Comparison of ENCODE assay signal across 7 mouse cellular contexts in genomic region chr1:134454904-134455824, GRCm38 (mm10). TPM values are rescaled to one million over a fixed set of nuclear protein-coding genes. Genes with fewer than 3 reads are reported as not detected.
DNase-seq lines count a peak whose midpoint lies in the region; ATAC-seq lines count a peak whose summit lies in the region.

Gene Klhl12 (plus strand): TSS chr1:134455531.

- peak within 1 kb of the TSS; percentile 63 for H3K4me2 ChIP-seq in midbrain, embryonic 13.5 days (replicated peaks)

- ATAC-seq in granulocyte monocyte progenitor cell, adult 5-6 weeks (replicated peaks; ENCODE audit: poor library complexity, severe bottlenecking): peak; percentile 75
- peak; percentile 95 for ATAC-seq in midbrain, embryonic 13.5 days

- peak; percentile 98 for DNase-seq in adrenal gland, postnatal 10 days
- DNase-seq in embryonic facial prominence, embryonic 10.5 days (ENCODE audit: low spot score): peak; percentile 96
- peak; percentile 96 for DNase-seq in kidney, adult 11 months
- DNase-seq in limb, embryonic 10.5 days (ENCODE audit: low spot score): peak; percentile 99
- peak; percentile 86 for DNase-seq in spleen, adult 12 weeks (ENCODE audit: low spot score)

- peak within 1 kb of the TSS; percentile 85 for H3K4me3 ChIP-seq in embryonic facial prominence, embryonic 10.5 days
- peak within 1 kb of the TSS; percentile 98 for H3K4me3 ChIP-seq in limb, embryonic 10.5 days
- H3K4me3 ChIP-seq in midbrain, embryonic 13.5 days (replicated peaks): peak within 1 kb of the TSS; percentile 95

- H3K27ac ChIP-seq in embryonic facial prominence, embryonic 10.5 days (replicated peaks): peak within 1 kb of the TSS; percentile 90
- peak within 1 kb of the TSS; percentile 94 for H3K27ac ChIP-seq in limb, embryonic 10.5 days
- peak within 1 kb of the TSS; percentile 75 for H3K27ac ChIP-seq in midbrain, embryonic 13.5 days

- no peaks in the 10 kb centered on the region for H3K27me3 ChIP-seq in embryonic facial prominence, embryonic 10.5 days (replicated peaks; ENCODE audit: low read depth, poor library complexity, severe bottlenecking)
- no peaks in the 10 kb centered on the region for H3K27me3 ChIP-seq in limb, embryonic 10.5 days (ENCODE audit: low read depth, poor library complexity, severe bottlenecking)
- 0 out of 2 replicates have a peak, but pooled peaks cover 4% of the 10 kb centered on the region for H3K27me3 ChIP-seq in midbrain, embryonic 13.5 days

- WGBS in embryonic facial prominence, embryonic 10.5 days: under 1% methylated on average over 61 of the region's 61 CpGs
- WGBS in limb, embryonic 10.5 days: 1% methylated on average over 61 of the region's 61 CpGs
- 2% methylated on average over 61 of the region's 61 CpGs for WGBS in midbrain, embryonic 13.5 days

- peak within 1 kb of the TSS; percentile 88 for H3K9ac ChIP-seq in midbrain, embryonic 13.5 days (replicated peaks)

- H3K4me1 ChIP-seq in embryonic facial prominence, embryonic 10.5 days: peaks cover 19% of the 10 kb centered on the region
- H3K4me1 ChIP-seq in limb, embryonic 10.5 days: peaks cover 15% of the 10 kb centered on the region
- peaks cover 21% of the 10 kb centered on the region for H3K4me1 ChIP-seq in midbrain, embryonic 13.5 days (replicated peaks)

- H3K36me3 ChIP-seq in embryonic facial prominence, embryonic 10.5 days (replicated peaks): peaks cover 20% of the 10 kb centered on the region
- peaks cover 20% of the 10 kb centered on the region for H3K36me3 ChIP-seq in limb, embryonic 10.5 days
- H3K36me3 ChIP-seq in midbrain, embryonic 13.5 days: peaks cover 18% of the 10 kb centered on the region

- no peaks in the 10 kb centered on the region for H3K9me3 ChIP-seq in embryonic facial prominence, embryonic 10.5 days
- H3K9me3 ChIP-seq in limb, embryonic 10.5 days (replicated peaks): no peaks in the 10 kb centered on the region
- no peaks in the 10 kb centered on the region for H3K9me3 ChIP-seq in midbrain, embryonic 13.5 days

RNA-seq across cellular contexts. Expression of gene Klhl12, which starts in this region (rescaled TPM):
- total RNA-seq in adrenal gland, postnatal 10 days (2021): 10 to 100 TPM; 16.4 to 22.3 TPM
- polyA plus RNA-seq in embryonic facial prominence, embryonic 10.5 days (2016; fragmentation: Nextera tagmentation; extraction: Ambion mirVana): 39.1 and 42.6 TPM in 2 replicates
- 7.8 and 9.2 TPM in 2 replicates for total RNA-seq in granulocyte monocyte progenitor cell, adult 5-6 weeks (2014; fragmentation: Nextera tagmentation)
- 8.7 and 9.5 TPM in 2 replicates for total RNA-seq in granulocyte monocyte progenitor cell, adult 5-6 weeks (2017)
- polyA plus RNA-seq in limb, embryonic 10.5 days (2016; fragmentation: Nextera tagmentation; extraction: Ambion mirVana): 41.6 and 43.7 TPM in 2 replicates
- 32.1 and 32.3 TPM in 2 replicates for polyA plus RNA-seq in midbrain, embryonic 13.5 days (2015; fragmentation: Nextera tagmentation; extraction: Ambion mirVana)

Comparison
In these comparisons a context has a peak if more than half of its experiments do, and no peak if none do; other contexts are left out.
1. Peak in every context shown above with its lines: DNase-seq, ATAC-seq, H3K4me3 ChIP-seq and H3K27ac ChIP-seq.